Mouse (Mus musculus): ENCODE data around the gene Gpr85.

DNA sequence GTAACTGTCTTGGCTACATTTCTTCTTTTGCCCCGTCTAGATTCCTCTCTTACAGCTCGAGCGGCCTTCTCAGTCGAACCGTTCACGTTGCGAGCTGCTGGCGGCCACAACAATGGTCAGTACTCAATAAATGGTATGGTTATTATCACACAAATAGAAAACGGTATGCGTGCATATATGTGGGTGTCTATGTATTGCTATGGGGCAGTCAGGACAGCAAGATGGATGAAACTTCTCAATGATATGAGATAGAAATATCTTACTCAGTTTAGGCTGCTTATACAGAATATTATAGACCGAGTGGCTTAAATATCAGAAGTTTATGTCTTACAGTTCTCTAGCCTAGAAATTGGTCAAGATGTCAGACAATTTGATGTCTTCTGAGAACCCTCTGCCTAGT, 14.5 kb upstream of the Gpr85 start:
- TF ChIP-seq GATA1 (IDR thresholded peaks at IDR 0.05; ENCODE audit: borderline replicate concordance, low read length) (no peak), FLI1 (IDR thresholded peaks at IDR 0.05; ENCODE audit: low read length) (no peak)

All from megakaryocyte, embryonic 14.5 days (primary cell).